Mouse (Mus musculus) liver, adult 2 months (tissue): ENCODE results near the gene Cd163.

Source experiments
- CTCF ChIP-seq: fragments of 200-500 bp; IDR thresholded peaks from 2 replicates; pipeline ENCODE4 v1.5.1; 2011; ENCODE audit warnings: low read depth, low read length, control low read depth
- POLR2A ChIP-seq: fragments of 200-500 bp; IDR thresholded peaks from 2 replicates; pipeline ENCODE4 v1.6.1; 2011; ENCODE audit warnings: low read length, control low read depth; ENCODE audit not compliant: insufficient read depth; ENCODE audit errors: extremely low read depth

- TF ChIP-seq POLR2A = no peak
- no peak for TF ChIP-seq CTCF
These were observed 48.6 kb upstream of the Cd163 start for GRCm38 (mm10) chr6:124255721-124256470.
